Mouse (Mus musculus): ENCODE measurements around the gene Duoxa1.

Duoxa1 gene

GRCm38 (mm10) chr2:122297271-122298095 lies 16.0 kb downstream of the Duoxa1 start:
- no peak for DNase-seq (ENCODE audit: low spot score in 2 of 2)

- DNase-seq (ENCODE audit: low spot score in 2 of 2): no peak
Observed at GRCm38 (mm10) chr2:122294916-122295315, 18.6 kb downstream of the Duoxa1 start.

GRCm38 (mm10) chr2:122286137-122286536 lies 27.4 kb downstream of the Duoxa1 start:
- DNase-seq (ENCODE audit: low spot score in 2 of 2): peak; percentile 16 to 64

GRCm38 (mm10) chr2:122284091-122284490 lies 29.4 kb downstream of the Duoxa1 start:
- no peak for DNase-seq (ENCODE audit: low spot score in 2 of 2)

GRCm38 (mm10) chr2:122278769-122279168 lies 34.8 kb downstream of the Duoxa1 start:
- DNase-seq (ENCODE audit: low spot score in 2 of 2): no peak

- DNase-seq (ENCODE audit: low spot score in 2 of 2): no peak
Observed at GRCm38 (mm10) chr2:122266407-122267193, 46.9 kb downstream of the Duoxa1 start.

GRCm38 (mm10) chr2:122264690-122265089 lies 48.8 kb downstream of the Duoxa1 start:
- DNase-seq (ENCODE audit: low spot score in 2 of 2): no peak

GRCm38 (mm10) chr2:122260729-122261128 lies 52.8 kb downstream of the Duoxa1 start:
- no peak for DNase-seq (ENCODE audit: low spot score in 2 of 2)

- DNase-seq (ENCODE audit: low spot score in 2 of 2): no peak
Observed at GRCm38 (mm10) chr2:122255997-122256396, 57.5 kb downstream of the Duoxa1 start.

Data from heart, adult 9 months (tissue).